Mouse (Mus musculus) hindbrain, embryonic 10.5 days (tissue): ENCODE measurements around the gene Med4. TPM values are rescaled to one million over a fixed set of nuclear protein-coding genes. Genes with fewer than 3 reads are reported as not detected.

Experiments used
- DNase-seq: peaks from one replicate; pipeline ENCODE4 v3.0.0-alpha.2; 2017; ENCODE audit warnings: low spot score
- H3K27ac ChIP-seq: fragments of 300-500 bp; sonication (generic); 2 replicates; pipeline ENCODE4 v1.5.1; 2016; ENCODE audit warnings: mild to moderate bottlenecking, moderate library complexity
- H3K27me3 ChIP-seq: fragments of 300-500 bp; sonication (generic); 2 replicates; pipeline ENCODE4 v1.6.1; 2016; ENCODE audit warnings: mild to moderate bottlenecking; ENCODE audit not compliant: poor library complexity, insufficient read depth, severe bottlenecking
- H3K36me3 ChIP-seq: fragments of 300-500 bp; sonication (generic); 2 replicates; pipeline ENCODE4 v1.6.1; 2016; ENCODE audit warnings: mild to moderate bottlenecking, moderate library complexity
- H3K4me1 ChIP-seq: fragments of 300-500 bp; sonication (generic); replicated peaks from 2 replicates; pipeline ENCODE4 v1.6.1; 2016; ENCODE audit warnings: mild to moderate bottlenecking
- H3K4me3 ChIP-seq: fragments of 300-500 bp; sonication (generic); 2 replicates; pipeline ENCODE4 v1.5.1; 2016; ENCODE audit warnings: mild to moderate bottlenecking, moderate library complexity
- H3K9me3 ChIP-seq: fragments of 300-500 bp; sonication (generic); 2 replicates; pipeline ENCODE4 v1.6.1; 2016; ENCODE audit warnings: mild to moderate bottlenecking, moderate library complexity
- WGBS: fragments of 180-500 bp; shearing (Covaris S2); methylation state at CpG from one replicate; pipeline ENCODE4 v1.1.7; 2016; 5-methylcytosine and 5-hydroxymethylcytosine counted together
- polyA plus RNA-seq: library from polyadenylated mRNA; unstranded; fragments of >200 nt; fragmentation: Nextera tagmentation; extraction: Ambion mirVana; gene quantifications from 2 replicates; pipeline ENCODE4 v1.2.1, GENCODE M21; 2016

The Med4 gene
- 89.3 and 104 TPM in 2 replicates for polyA plus RNA-seq

DNA sequence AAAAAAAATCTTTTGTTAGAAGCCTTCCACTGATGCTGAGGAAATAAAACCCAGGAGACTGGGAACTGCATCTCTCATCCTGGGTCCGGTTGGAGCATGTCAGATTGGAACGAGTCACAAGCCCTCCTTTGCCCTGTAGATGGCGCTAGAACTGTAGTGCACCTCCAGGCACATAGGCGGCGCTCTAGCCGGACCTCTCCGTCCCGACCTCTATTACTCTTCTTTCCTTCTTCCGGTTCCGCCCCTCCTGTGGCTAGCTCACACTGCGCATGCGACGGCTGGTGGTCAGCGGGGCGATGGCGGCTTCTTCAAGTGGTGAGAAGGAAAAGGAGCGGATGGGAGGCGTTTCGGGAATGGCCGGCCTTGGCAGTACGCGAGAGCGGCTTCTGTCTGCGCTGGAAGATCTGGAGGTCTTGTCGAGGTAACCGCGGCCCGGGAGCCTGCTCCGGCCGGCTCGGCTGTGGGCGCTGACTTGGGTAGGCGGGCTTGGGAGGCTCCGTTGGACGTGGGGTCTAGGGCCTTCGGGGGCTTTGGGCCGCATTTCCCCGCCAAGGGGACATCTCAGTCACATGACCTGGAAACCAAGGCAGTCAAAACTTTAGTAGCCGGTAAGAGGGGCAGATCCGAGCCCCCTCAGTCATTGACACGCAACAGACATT, at the start of gene Med4:
Gene Med4 (plus strand): TSS at position 261 of the 659 bp plus-strand sequence.
- no peaks in the 10 kb centered on the region for H3K27me3 ChIP-seq
- peaks cover 31% of the 10 kb centered on the region for H3K36me3 ChIP-seq
- peaks cover 13% of the 10 kb centered on the region for H3K4me1 ChIP-seq
- peak; percentile 96 for DNase-seq
- WGBS: under 1% methylated on average over 41 of the region's 41 CpGs
- peak within 1 kb of the TSS; percentile 83 for H3K4me3 ChIP-seq
- H3K9me3 ChIP-seq: no peaks in the 10 kb centered on the region
- peak within 1 kb of the TSS; percentile 88 for H3K27ac ChIP-seq

DNA sequence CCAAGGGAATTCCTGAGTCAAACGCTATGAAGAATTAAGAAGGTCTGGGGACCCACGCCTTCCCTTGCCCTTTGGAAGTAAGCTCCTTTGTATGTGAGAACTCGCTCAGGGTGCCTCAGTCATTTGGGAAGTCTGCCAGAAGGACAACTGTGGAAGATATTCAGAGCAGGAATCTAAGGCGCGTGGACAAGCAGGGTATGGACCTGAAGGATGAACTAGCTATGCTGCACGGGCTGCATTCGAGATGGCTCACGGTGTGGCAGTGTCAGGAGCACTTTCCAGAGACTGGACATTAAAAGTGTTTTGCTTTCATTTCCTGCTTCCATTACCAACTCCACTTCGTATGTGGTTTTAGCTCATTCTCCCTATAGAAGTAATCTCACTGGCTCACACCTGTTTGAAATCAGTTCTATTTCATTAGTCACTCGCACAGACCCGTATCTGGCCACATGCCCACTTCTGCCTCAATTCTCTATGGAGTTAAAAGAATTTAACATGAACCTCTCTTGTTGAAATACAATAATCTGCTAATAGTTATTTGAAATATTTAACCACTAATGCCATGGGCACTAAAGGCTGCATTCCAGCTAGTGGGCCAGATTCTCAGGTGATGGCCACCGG, 49.2 kb upstream of the Med4 start:
- no peak for DNase-seq
- no peak overlapping the region for H3K4me3 ChIP-seq
- no peaks in the 10 kb centered on the region for H3K9me3 ChIP-seq
- 84% methylated on average over 12 of the region's 12 CpGs for WGBS
- H3K27ac ChIP-seq: no peak overlapping the region
- no peaks in the 10 kb centered on the region for H3K27me3 ChIP-seq
- no peaks in the 10 kb centered on the region for H3K4me1 ChIP-seq
- H3K36me3 ChIP-seq: no peaks in the 10 kb centered on the region

DNA sequence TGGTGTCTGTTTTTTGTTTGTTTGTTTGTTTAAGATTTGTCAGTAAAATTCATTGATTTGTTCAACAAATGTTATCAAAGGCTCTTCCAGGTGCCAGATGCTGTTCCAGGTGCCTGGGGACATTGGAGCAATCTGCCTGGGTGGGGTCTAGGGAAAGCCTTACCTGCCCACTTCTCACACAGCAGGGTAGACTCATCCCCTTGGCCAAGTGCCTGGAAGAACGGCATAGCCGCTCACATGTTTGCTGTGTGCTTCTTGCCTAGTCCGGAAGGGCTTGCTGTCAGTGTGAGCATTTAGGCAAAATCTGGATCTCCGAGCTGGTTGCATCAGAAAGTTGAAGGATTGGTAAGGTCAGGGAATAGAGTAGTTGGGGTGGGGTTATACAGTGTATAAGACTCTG, 47.6 kb upstream of the Med4 start:
- 94% methylated on average over 4 of the region's 4 CpGs for WGBS
- no peaks in the 10 kb centered on the region for H3K27me3 ChIP-seq
- H3K27ac ChIP-seq: no peak overlapping the region
- no peaks in the 10 kb centered on the region for H3K36me3 ChIP-seq
- no peak for DNase-seq
- no peaks in the 10 kb centered on the region for H3K9me3 ChIP-seq
- no peak overlapping the region for H3K4me3 ChIP-seq
- H3K4me1 ChIP-seq: no peaks in the 10 kb centered on the region

DNA sequence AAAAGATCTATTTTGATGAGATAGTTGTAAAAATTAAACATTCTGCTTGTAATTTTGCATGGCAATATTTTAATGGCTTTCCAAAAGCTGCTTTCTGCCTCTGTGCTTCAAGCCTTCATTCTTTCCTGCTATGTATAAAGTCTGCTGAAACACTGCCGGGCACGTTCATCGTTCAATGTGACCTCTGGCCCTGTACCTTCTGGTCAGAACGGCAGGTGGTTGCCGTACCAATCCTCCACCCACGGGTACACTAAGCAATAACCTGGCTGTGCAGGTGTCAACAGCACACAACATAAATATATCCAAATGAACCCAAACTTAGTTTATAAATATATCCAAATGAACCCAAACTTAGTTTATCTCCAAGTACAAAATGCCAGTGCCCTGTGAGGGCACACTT, 42.1 kb upstream of the Med4 start:
- Histone ChIP-seq H3K27me3 (no peaks in the 10 kb centered on the region), H3K9me3 (no peaks in the 10 kb centered on the region), H3K27ac (no peak overlapping the region), H3K4me3 (no peak overlapping the region), H3K36me3 (no peaks in the 10 kb centered on the region), H3K4me1 (no peaks in the 10 kb centered on the region)
- no peak for DNase-seq
- WGBS: 84% methylated on average over 6 of the region's 6 CpGs

DNA sequence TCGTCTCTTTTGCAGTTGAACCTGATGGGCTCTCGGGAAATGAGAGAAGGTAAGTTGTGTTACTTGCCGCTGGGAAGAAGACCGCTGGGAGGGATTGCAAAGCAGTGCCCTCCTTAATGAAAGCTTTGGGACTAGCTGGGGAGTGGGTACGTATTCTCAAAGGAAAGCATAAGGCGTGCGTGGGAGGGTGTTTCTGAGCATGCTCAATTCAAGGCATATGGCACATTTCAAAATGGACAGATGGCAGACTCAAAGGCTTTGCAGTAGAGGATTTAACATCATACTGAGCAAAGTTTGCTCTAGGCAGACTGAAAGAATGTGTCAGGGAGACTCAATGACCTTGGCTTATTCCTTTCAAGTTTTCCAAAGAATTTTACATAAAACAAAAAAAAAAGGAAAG, 40.3 kb upstream of the Med4 start:
- H3K9me3 ChIP-seq: no peaks in the 10 kb centered on the region
- no peak overlapping the region for H3K27ac ChIP-seq
- H3K4me3 ChIP-seq: no peak overlapping the region
- no peaks in the 10 kb centered on the region for H3K36me3 ChIP-seq
- no peaks in the 10 kb centered on the region for H3K27me3 ChIP-seq
- no peak for DNase-seq
- 76% methylated on average over 7 of the region's 7 CpGs for WGBS
- H3K4me1 ChIP-seq: no peaks in the 10 kb centered on the region

DNA sequence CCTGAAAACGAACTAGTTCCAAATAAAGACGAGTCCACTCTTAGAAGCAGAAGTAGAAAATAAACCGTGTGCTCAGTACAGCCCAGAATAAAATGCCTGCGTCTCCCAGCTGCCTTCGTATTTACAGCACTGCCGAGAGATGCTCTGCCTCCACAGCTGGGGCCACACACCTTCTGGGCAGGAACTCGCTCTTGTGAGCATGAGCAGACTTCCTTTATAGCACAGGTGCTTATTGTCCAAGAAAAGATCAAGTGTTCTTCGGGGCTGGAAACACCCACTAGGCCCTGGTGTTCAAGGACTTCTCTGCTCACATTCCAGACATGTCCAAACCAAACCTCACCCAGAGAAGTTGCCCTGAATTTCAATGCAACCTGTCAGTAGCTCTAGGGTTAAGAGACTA, 39.2 kb upstream of the Med4 start:
- Histone ChIP-seq H3K4me3 (no peak overlapping the region), H3K27me3 (no peaks in the 10 kb centered on the region), H3K36me3 (no peaks in the 10 kb centered on the region), H3K27ac (no peak overlapping the region), H3K4me1 (peaks cover 1% of the 10 kb centered on the region; the same call in 1 of the 2 replicates), H3K9me3 (no peaks in the 10 kb centered on the region)
- WGBS: 85% methylated on average over 8 of the region's 8 CpGs
- DNase-seq: no peak

DNA sequence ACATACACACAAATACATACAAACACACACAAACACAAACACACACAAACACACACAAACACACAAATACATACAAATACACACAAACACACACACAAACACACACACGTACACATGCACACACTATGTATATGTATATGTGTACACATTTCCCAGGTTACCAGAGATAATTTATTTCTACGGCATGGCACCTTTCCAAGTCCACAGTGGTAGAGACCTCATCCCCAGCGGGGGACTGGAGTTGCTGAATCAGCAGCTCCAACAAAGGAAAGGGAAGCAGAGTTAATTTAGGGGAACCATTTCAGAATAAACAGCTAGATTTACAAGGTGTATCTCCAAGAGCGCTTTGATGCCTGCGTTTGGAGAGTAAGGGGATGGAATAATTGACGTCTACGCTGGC, 37.6 kb upstream of the Med4 start:
- 77% methylated on average over 7 of the region's 7 CpGs for WGBS
- H3K4me3 ChIP-seq: no peak overlapping the region
- DNase-seq: no peak
- H3K9me3 ChIP-seq: no peaks in the 10 kb centered on the region
- H3K36me3 ChIP-seq: no peaks in the 10 kb centered on the region
- H3K27ac ChIP-seq: no peak overlapping the region
- peaks cover 6% of the 10 kb centered on the region; the same call in 1 of the 2 replicates for H3K4me1 ChIP-seq
- H3K27me3 ChIP-seq: no peaks in the 10 kb centered on the region

DNA sequence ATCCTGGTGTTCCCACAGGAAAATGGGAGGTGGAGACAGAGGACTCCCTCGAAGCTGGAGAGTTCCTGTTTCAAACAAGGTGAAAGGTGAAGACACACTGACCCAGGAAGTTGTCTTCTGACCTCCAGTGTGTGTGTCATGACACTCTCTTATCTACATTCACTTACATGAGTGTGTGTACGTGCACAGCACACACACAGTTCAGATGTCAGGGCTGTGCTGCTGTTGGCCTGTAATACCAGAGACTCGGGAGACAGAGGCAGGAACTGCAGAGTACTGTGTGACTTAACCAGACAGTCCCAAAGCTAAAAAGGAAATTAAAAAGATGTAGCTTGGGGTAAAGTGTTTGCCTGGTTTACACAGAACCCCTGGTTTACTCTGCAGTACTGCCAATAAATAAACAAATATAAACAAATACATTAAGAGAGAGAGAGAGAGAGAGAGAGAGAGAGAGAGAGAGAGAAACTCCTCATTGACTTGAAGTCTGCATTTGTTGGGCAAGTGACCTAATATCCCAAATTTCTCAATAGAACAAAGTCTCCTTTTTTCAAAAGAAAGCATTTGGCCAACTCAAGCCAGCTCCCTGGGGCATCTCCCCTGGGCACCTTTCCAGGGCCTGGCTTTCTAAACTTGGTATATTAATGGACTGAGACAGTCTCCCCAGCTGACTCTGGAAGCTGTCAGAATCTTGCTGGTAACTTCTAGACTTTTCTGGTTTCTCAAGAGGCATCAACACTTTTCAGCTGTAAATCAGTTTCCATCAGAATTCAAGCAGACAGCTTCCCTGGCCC, 36.0 kb upstream of the Med4 start:
- DNase-seq: no peak
- Histone ChIP-seq H3K36me3 (no peaks in the 10 kb centered on the region), H3K4me3 (no peak overlapping the region), H3K9me3 (no peaks in the 10 kb centered on the region), H3K27me3 (no peaks in the 10 kb centered on the region), H3K4me1 (peaks cover 6% of the 10 kb centered on the region; the same call in 1 of the 2 replicates), H3K27ac (no peak overlapping the region)
- 55% methylated on average over 3 of the region's 3 CpGs for whole genome bisulfite sequencing

DNA sequence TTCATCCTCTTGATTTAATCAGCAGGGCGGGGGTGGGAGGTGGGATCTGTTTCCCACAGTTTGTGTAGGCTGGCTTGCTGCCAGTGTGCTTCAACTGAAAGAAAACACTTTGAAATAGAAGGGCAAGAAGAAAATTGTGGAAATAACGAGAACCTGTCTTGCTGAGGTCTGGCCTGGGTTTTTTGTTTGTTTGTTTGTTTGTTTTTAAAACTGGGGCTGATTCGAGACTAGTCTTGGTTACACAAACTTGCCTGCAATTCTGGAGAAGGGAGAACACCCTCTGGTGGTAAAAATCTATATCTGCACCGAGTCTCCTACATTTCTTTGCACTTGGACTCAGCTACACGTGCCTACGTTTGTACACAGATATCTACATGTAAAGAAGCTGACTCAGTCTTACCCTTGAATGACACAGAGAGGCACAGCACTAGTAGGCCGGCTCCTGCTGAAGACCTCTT, 35.2 kb upstream of the Med4 start:
- Histone ChIP-seq H3K9me3 (no peaks in the 10 kb centered on the region), H3K36me3 (no peaks in the 10 kb centered on the region), H3K4me1 (peaks cover 8% of the 10 kb centered on the region; the same call in 1 of the 2 replicates), H3K27ac (no peak overlapping the region), H3K27me3 (no peaks in the 10 kb centered on the region), H3K4me3 (no peak overlapping the region)
- WGBS: 38% methylated on average over 7 of the region's 7 CpGs
- DNase-seq: no peak

DNA sequence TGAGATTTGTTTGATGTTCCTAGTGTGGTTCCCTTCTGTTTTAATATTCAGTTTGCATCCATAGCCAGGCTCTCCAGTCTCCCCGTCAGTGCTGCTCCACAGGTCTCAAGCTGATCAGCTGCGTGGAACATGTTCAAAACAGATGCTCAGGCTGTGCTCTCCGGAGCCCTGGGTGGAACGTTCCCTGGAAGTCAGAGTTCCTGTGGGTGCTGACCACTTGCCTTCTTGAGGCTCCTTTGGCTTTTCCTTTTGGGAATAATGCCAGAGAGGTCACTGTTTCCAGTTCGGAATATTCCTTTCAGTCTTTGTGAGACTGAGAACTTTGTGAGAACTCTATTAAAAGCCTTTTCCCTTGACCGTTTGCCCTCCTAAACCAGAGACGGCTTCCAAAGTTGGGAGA, 34.3 kb upstream of the Med4 start:
- peaks cover 8% of the 10 kb centered on the region; the same call in 1 of the 2 replicates for H3K4me1 ChIP-seq
- H3K27me3 ChIP-seq: no peaks in the 10 kb centered on the region
- no peak overlapping the region for H3K27ac ChIP-seq
- H3K9me3 ChIP-seq: no peaks in the 10 kb centered on the region
- 84% methylated on average over 7 of the region's 7 CpGs for WGBS
- no peaks in the 10 kb centered on the region for H3K36me3 ChIP-seq
- DNase-seq: no peak
- H3K4me3 ChIP-seq: no peak overlapping the region

DNA sequence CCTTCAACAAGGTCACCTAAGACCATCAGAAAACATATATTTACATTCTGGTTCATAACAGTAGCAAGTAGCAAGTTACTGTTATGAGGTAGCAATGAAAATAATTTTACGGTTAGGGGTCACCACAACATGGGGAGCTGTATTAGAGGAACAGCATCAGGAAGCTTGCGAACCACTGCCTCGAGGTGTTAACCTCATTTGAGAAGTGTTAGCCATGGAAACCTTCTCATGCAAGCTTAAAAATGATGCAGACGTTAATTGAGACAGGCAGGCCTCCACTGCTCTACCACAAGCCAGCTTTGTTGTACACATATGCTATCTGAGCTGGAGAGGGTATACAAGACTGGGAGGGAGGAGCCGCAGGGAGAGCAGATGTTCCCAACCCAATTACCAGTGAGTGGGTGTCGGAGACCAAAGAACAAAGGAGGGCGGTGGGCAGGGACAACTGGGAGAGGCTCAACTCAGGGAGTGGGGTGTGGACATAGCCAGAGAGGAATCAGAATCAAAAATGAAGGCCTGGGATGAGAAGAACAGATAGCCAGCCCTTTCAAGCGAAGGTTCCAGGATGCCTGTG, 33.4 kb upstream of the Med4 start:
- no peaks in the 10 kb centered on the region for H3K9me3 ChIP-seq
- H3K27ac ChIP-seq: peak overlapping the region; percentile 56; the same call in 1 of the 2 replicates
- H3K27me3 ChIP-seq: no peaks in the 10 kb centered on the region
- DNase-seq: peak; percentile 43
- no peak overlapping the region for H3K4me3 ChIP-seq
- H3K4me1 ChIP-seq: peaks cover 8% of the 10 kb centered on the region; the same call in 1 of the 2 replicates
- H3K36me3 ChIP-seq: no peaks in the 10 kb centered on the region
- WGBS: 79% methylated on average over 8 of the region's 8 CpGs

DNA sequence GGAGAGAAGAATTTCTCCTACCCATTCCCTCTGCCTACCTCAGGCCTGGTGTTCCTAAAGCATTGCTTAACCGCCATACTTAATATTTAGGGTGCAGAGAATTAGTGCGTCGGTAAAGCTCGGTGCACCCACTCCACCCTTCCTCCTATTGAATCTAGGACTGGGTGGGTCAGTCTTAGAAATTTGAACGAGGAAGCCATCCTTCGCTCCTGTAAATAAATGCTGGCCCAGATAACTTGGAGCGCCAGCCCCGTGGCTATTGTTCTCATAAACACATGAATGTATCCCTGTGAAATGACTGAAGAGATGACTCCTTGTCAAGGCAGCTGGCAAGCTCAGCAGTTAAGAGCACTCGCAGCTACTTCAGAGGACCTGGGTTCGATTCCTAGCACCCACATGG, 32.7 kb upstream of the Med4 start:
- H3K36me3 ChIP-seq: no peaks in the 10 kb centered on the region
- H3K27me3 ChIP-seq: no peaks in the 10 kb centered on the region
- H3K4me3 ChIP-seq: no peak overlapping the region
- WGBS: 93% methylated on average over 10 of the region's 10 CpGs
- DNase-seq: no peak
- no peaks in the 10 kb centered on the region for H3K9me3 ChIP-seq
- peak overlapping the region; percentile 56; the same call in 1 of the 2 replicates for H3K27ac ChIP-seq
- H3K4me1 ChIP-seq: peaks cover 8% of the 10 kb centered on the region; the same call in 1 of the 2 replicates
